Mouse (Mus musculus) T-cell, adult 66 days (primary cell): ENCODE data around the gene Arrdc3. TPM values are rescaled to one million over a fixed set of nuclear protein-coding genes. Genes with fewer than 3 reads are reported as not detected.

ENCODE experiments used
- total RNA-seq, 2 experiments: library from RNA; stranded (reverse); gene quantifications; 3 replicates in 1 of 2; 4 replicates in 1 of 2; pipeline ENCODE4 v1.2.4; 2023

Arrdc3 gene
- total RNA-seq, result 10 to 100 TPM; 37.7 to 38.1 TPM

DNA sequence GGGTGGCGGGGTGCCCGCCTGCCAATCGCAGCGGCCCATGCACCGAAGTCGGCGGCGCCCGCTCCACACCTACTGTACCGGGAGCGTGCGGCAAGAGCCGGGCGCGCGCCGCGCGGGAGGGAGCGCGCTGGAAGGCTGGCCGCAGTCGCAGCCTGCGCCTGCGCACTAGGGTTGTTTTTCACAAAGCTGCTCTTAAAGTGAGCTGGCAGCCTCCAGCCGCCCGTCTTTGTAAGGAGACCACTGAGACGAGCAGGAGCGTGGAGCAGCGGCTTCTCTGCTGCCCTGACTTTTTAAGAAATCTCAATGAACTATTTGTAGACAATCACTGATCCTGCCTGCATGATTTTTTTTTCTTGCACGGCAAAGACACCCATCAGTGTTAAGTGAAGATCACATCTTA is at the start of gene Arrdc3:
TSS of gene Arrdc3 (plus strand) at position 195 of the 400 bp plus-strand sequence.

